Mouse (Mus musculus): ENCODE data around the gene Plppr1. TPM values are rescaled to one million over a fixed set of nuclear protein-coding genes. Genes with fewer than 3 reads are reported as not detected.
"Not testable (repeated sequence)": the region's sequence is repeated elsewhere in the genome, so short reads cannot be mapped to it uniquely, and the experiment has no call there.

Gene Plppr1
- total and polyA plus RNA-seq, 3 experiments = not detected

DNA sequence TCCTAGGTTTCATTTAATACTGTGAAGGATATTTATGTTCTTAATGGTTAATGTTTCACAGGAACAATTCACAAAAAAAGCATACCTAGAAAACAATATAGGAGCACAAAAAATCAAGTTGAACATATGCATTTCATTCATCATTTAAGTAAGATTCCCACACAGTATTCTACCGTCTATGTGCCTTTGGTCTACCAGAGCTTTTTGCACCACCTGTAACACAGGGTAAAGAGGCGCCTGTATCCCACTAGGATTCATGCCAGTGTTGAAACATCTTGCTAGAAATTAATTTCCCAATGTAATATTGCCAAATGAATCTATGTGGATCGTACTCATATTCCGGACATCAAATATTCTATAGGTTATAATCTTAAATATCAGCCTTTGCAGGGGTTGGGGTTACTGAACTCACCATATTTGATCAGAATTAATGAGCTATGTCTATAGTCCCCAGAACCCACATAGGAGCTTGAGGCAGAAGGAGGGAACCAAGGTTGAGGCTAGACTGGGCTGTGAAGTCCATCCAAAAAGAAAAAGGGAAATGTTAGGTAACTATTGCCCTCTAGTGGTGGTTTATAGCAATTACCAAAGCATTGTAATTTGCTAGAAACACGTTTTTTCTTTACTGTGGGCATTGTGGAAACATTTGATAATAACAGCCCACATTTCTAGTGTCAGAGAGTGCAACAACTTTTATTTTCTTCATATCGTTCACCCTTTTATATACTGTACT lies 263.0 kb downstream of the Plppr1 start:
- DNase-seq (ENCODE audit: extremely low read depth) = peak; percentile 54
- no peaks in the 10 kb centered on the region for H3K4me1 ChIP-seq (ENCODE audit: control insufficient read depth in 1 of 2, insufficient read depth in 2 of 2)
- dilution Hi-C loops (cut with MboI; ENCODE audit: extremely low pct_ligation_motif_present, extremely low pct_unique_long_range_greater_than_20kb, low sequenced_read_pairs) (no loop called here), in situ Hi-C loops (cut with MboI; ENCODE audit: low pct_ligation_motif_present, low pct_unique_long_range_greater_than_20kb, low sequenced_read_pairs) (no loop called here)
- TF ChIP-seq MAX (IDR thresholded peaks at IDR 0.05; ENCODE audit: low read length) (no peak; the same call in 1 of the 2 replicates), CTCF (conservative IDR thresholded peaks at IDR 0.05 in 1 of 2, IDR thresholded peaks at IDR 0.05 in 1 of 2; ENCODE audit: low read depth in 2 of 2, low read length in 2 of 2) (peak; percentile 65 to 89), JUND (conservative IDR thresholded peaks at IDR 0.05; ENCODE audit: low read depth, low read length) (0 out of 2 replicates have a peak, but pooled peaks have one; percentile 15), ZC3H11A (IDR thresholded peaks at IDR 0.05; ENCODE audit: low read depth, low read length) (peak; percentile 78), SMC3 (IDR thresholded peaks at IDR 0.05; ENCODE audit: low read depth, low read length) (peak; percentile 87), BHLHE40 (IDR thresholded peaks at IDR 0.05; ENCODE audit: low read depth, low read length) (0 out of 2 replicates have a peak, but pooled peaks have one; percentile 6), RAD21 (IDR thresholded peaks at IDR 0.05; ENCODE audit: low read depth, low read length) (peak; percentile 93), ZNF384 (IDR thresholded peaks at IDR 0.05; ENCODE audit: low read depth, low read length) (peak; percentile 58; the same call in 1 of the 2 replicates), ETS1 (conservative IDR thresholded peaks at IDR 0.05; ENCODE audit: low read depth, low read length) (no peak)
- no peak overlapping the region for H3K4me2 ChIP-seq (ENCODE audit: insufficient read depth, low read depth, poor library complexity, severe bottlenecking)
- no peaks in the 10 kb centered on the region for H3K9me3 ChIP-seq (replicated peaks; ENCODE audit: low read length)
- no peak overlapping the region for H3K27ac ChIP-seq (ENCODE audit: insufficient read depth, low read depth)
- H3K4me3 ChIP-seq (replicated peaks in 1 of 3; ENCODE audit: low read depth in 2 of 3, low read length in 2 of 3, poor library complexity in 1 of 3) = no peak overlapping the region
- H3K27me3 ChIP-seq (replicated peaks) = no peaks in the 10 kb centered on the region
- H3K36me3 ChIP-seq (replicated peaks in 1 of 2; ENCODE audit: control insufficient read depth in 1 of 2, insufficient read depth in 1 of 2, low read length in 1 of 2) = no peaks in the 10 kb centered on the region
- no peaks in the 10 kb centered on the region for H3K79me2 ChIP-seq (replicated peaks; ENCODE audit: control insufficient read depth, extremely low read depth, insufficient read depth, poor library complexity, severe bottlenecking)
- no peak overlapping the region for H3K9ac ChIP-seq (ENCODE audit: insufficient read depth, low read depth)

- H3K27me3 ChIP-seq (replicated peaks); H3K9ac ChIP-seq (ENCODE audit: insufficient read depth, low read depth); H3K27ac ChIP-seq (ENCODE audit: insufficient read depth, low read depth); H3K79me2 ChIP-seq (replicated peaks; ENCODE audit: control insufficient read depth, extremely low read depth, insufficient read depth, poor library complexity, severe bottlenecking); H3K36me3 ChIP-seq (replicated peaks in 1 of 2; ENCODE audit: control insufficient read depth in 1 of 2, insufficient read depth in 1 of 2, low read length in 1 of 2); H3K4me2 ChIP-seq (ENCODE audit: insufficient read depth, low read depth, poor library complexity, severe bottlenecking); in situ Hi-C loops (cut with MboI; ENCODE audit: low pct_ligation_motif_present, low pct_unique_long_range_greater_than_20kb, low sequenced_read_pairs); H3K9me3 ChIP-seq (replicated peaks; ENCODE audit: low read length); dilution Hi-C loops (cut with MboI; ENCODE audit: extremely low pct_ligation_motif_present, extremely low pct_unique_long_range_greater_than_20kb, low sequenced_read_pairs); DNase-seq (ENCODE audit: extremely low read depth); H3K4me1 ChIP-seq (ENCODE audit: control insufficient read depth in 1 of 2, insufficient read depth in 2 of 2); H3K4me3 ChIP-seq (replicated peaks in 1 of 3; ENCODE audit: low read depth in 2 of 3, low read length in 2 of 3, poor library complexity in 1 of 3): not testable (repeated sequence)
These were observed 278.9 kb downstream of the Plppr1 start for GRCm38 (mm10) chr4:49337949-49338348.

GRCm38 (mm10) chr4:49340091-49340490 lies 281.0 kb downstream of the Plppr1 start:
- H3K27ac ChIP-seq (ENCODE audit: insufficient read depth, low read depth); H3K79me2 ChIP-seq (replicated peaks; ENCODE audit: control insufficient read depth, extremely low read depth, insufficient read depth, poor library complexity, severe bottlenecking); DNase-seq (ENCODE audit: extremely low read depth); H3K27me3 ChIP-seq (replicated peaks); H3K4me1 ChIP-seq (ENCODE audit: control insufficient read depth in 1 of 2, insufficient read depth in 2 of 2); H3K9me3 ChIP-seq (replicated peaks; ENCODE audit: low read length); H3K4me2 ChIP-seq (ENCODE audit: insufficient read depth, low read depth, poor library complexity, severe bottlenecking); H3K36me3 ChIP-seq (replicated peaks in 1 of 2; ENCODE audit: control insufficient read depth in 1 of 2, insufficient read depth in 1 of 2, low read length in 1 of 2); in situ Hi-C loops (cut with MboI; ENCODE audit: low pct_ligation_motif_present, low pct_unique_long_range_greater_than_20kb, low sequenced_read_pairs); dilution Hi-C loops (cut with MboI; ENCODE audit: extremely low pct_ligation_motif_present, extremely low pct_unique_long_range_greater_than_20kb, low sequenced_read_pairs); H3K9ac ChIP-seq (ENCODE audit: insufficient read depth, low read depth); H3K4me3 ChIP-seq (replicated peaks in 1 of 3; ENCODE audit: low read depth in 2 of 3, low read length in 2 of 3, poor library complexity in 1 of 3): not testable (repeated sequence)

DNA sequence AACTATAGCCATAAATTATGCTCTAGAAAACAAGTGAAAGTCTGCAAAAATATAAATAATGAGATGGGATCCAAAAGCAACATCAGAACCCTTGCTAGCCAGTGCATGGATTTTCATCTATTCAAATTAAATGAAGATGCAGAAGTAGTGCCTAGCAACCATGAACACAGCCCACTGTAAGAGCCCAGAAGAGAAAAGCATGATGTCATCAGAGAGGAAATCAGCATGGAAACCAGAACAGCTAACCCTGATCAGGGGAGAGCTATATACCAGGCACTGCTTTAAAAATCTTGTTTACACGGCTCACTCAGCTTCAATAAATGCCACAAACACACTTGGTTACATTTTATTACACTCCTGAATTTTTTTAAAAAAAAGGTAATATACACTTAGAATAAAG lies 288.9 kb downstream of the Plppr1 start:
- H3K79me2 ChIP-seq (replicated peaks; ENCODE audit: control insufficient read depth, extremely low read depth, insufficient read depth, poor library complexity, severe bottlenecking); H3K27me3 ChIP-seq (replicated peaks); H3K4me3 ChIP-seq (replicated peaks in 1 of 3; ENCODE audit: low read depth in 2 of 3, low read length in 2 of 3, poor library complexity in 1 of 3); in situ Hi-C loops (cut with MboI; ENCODE audit: low pct_ligation_motif_present, low pct_unique_long_range_greater_than_20kb, low sequenced_read_pairs); H3K27ac ChIP-seq (ENCODE audit: insufficient read depth, low read depth); H3K4me2 ChIP-seq (ENCODE audit: insufficient read depth, low read depth, poor library complexity, severe bottlenecking); H3K4me1 ChIP-seq (ENCODE audit: control insufficient read depth in 1 of 2, insufficient read depth in 2 of 2); H3K9ac ChIP-seq (ENCODE audit: insufficient read depth, low read depth); H3K9me3 ChIP-seq (replicated peaks; ENCODE audit: low read length); H3K36me3 ChIP-seq (replicated peaks in 1 of 2; ENCODE audit: control insufficient read depth in 1 of 2, insufficient read depth in 1 of 2, low read length in 1 of 2); dilution Hi-C loops (cut with MboI; ENCODE audit: extremely low pct_ligation_motif_present, extremely low pct_unique_long_range_greater_than_20kb, low sequenced_read_pairs): not testable (repeated sequence)
- DNase-seq (ENCODE audit: extremely low read depth) = peak; percentile 13
